Mouse (Mus musculus): ENCODE data around the gene Dnah6. TPM values are rescaled to one million over a fixed set of nuclear protein-coding genes. Genes with fewer than 3 reads are reported as not detected.

The Dnah6 gene
- polyA plus RNA-seq, 1 experiment from 2014 or later, result 0.01 TPM

GRCm38 (mm10) chr6:73020061-73020460 is 201.4 kb downstream of the Dnah6 start:
- Histone ChIP-seq H3K4me2 (no peak overlapping the region), H3K9ac (ENCODE audit: low read depth, low read length) (no peak overlapping the region), H3K27me3 (replicated peaks; ENCODE audit: control insufficient read depth, insufficient read depth, low read length) (no peaks in the 10 kb centered on the region), H3K27ac (ENCODE audit: low read depth, low read length) (no peak overlapping the region), H3K4me3 (ENCODE audit: low read depth, low read length) (no peak overlapping the region), H3K4me1 (replicated peaks; ENCODE audit: control insufficient read depth, insufficient read depth, low read length) (no peaks in the 10 kb centered on the region), H3K9me3 (ENCODE audit: control insufficient read depth, low read length) (no peaks in the 10 kb centered on the region), H3K36me3 (ENCODE audit: control insufficient read depth, insufficient read depth, low read length) (no peaks in the 10 kb centered on the region)
- 3% methylated on average over 3 of the region's 3 CpGs for WGBS
- ATAC-seq (replicated peaks; ENCODE audit: low FRiP score), result no peak
- DNase-seq (ENCODE audit: low spot score), result no peak

DNA sequence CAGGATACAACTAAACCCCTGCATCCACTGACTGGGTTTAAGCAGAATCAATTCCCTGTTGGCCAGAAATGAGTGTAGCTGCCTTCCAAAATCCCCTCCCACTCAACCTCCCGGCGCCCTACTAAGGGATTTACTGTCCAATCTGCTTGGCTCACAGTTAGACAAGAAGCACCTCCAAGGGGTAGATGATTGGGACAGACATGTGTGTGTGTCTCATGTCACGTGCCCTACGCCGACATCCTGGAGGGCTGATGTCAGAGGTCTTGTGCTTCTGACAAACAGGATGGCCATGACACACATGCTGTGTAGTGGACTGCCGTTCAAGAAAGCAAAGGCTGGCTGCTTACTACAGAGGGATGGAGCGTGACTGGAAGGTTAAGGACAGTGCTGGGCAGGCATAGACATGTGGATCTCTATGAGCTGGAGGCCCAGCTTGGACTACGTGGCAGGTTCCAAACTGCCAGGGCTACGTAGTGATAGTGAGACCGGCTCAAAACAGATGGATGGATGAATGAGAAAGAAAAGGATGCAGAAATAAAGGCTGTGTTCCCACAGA is 202.6 kb downstream of the Dnah6 start:
- WGBS, result 85% methylated on average over 10 of the region's 10 CpGs
- DNase-seq (ENCODE audit: low spot score), result no peak
- no peak overlapping the region for H3K9ac ChIP-seq (ENCODE audit: low read depth, low read length)

GRCm38 (mm10) chr6:73014317-73015160 is 206.9 kb downstream of the Dnah6 start:
- 59% methylated on average over 13 of the region's 13 CpGs for WGBS
- DNase-seq (ENCODE audit: low spot score) (no peak), ATAC-seq (replicated peaks; ENCODE audit: low FRiP score) (no peak)
- Histone ChIP-seq H3K27ac (ENCODE audit: low read depth, low read length) (no peak overlapping the region), H3K4me2 (no peak overlapping the region), H3K4me1 (replicated peaks; ENCODE audit: control insufficient read depth, insufficient read depth, low read length) (no peaks in the 10 kb centered on the region), H3K27me3 (replicated peaks; ENCODE audit: control insufficient read depth, insufficient read depth, low read length) (no peaks in the 10 kb centered on the region), H3K36me3 (ENCODE audit: control insufficient read depth, insufficient read depth, low read length) (no peaks in the 10 kb centered on the region), H3K9me3 (ENCODE audit: control insufficient read depth, low read length) (no peaks in the 10 kb centered on the region), H3K9ac (ENCODE audit: low read depth, low read length) (no peak overlapping the region), H3K4me3 (ENCODE audit: low read depth, low read length) (no peak overlapping the region)

More for the DNA sequence above, 202.6 kb downstream of the Dnah6 start:
- Histone ChIP-seq H3K4me3 (ENCODE audit: low read depth, low read length) (no peak overlapping the region), H3K4me2 (no peak overlapping the region), H3K4me1 (replicated peaks; ENCODE audit: control insufficient read depth, insufficient read depth, low read length) (no peaks in the 10 kb centered on the region), H3K27ac (ENCODE audit: low read depth, low read length) (no peak overlapping the region), H3K9me3 (ENCODE audit: control insufficient read depth, low read length) (no peaks in the 10 kb centered on the region), H3K27me3 (replicated peaks; ENCODE audit: control insufficient read depth, insufficient read depth, low read length) (no peaks in the 10 kb centered on the region), H3K36me3 (ENCODE audit: control insufficient read depth, insufficient read depth, low read length) (no peaks in the 10 kb centered on the region)
- ATAC-seq (replicated peaks; ENCODE audit: low FRiP score), result no peak

DNA sequence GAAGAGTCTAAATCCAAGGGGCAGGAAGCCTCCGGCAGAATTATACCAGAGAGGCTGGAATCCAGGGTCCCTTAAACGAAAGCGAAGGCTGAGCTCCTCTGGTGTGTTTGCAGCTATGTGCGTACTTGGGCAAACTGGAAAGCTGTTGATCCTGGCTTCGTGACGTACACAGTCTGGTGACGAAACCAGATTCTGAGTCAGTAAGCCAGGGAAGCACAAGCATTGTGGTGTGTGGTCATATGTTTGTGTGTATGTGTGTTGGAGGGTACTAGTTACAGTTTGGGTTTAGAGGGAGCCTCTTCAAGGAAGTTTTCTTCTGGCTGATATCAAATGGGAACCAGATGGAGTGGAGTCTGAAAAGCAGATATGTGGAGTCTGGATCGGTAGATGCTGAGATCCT is 208.5 kb downstream of the Dnah6 start:
- no peaks in the 10 kb centered on the region for H3K4me1 ChIP-seq (replicated peaks; ENCODE audit: control insufficient read depth, insufficient read depth, low read length)
- H3K4me2 ChIP-seq, result no peak overlapping the region
- H3K9ac ChIP-seq (ENCODE audit: low read depth, low read length), result no peak overlapping the region
- no peaks in the 10 kb centered on the region for H3K27me3 ChIP-seq (replicated peaks; ENCODE audit: control insufficient read depth, insufficient read depth, low read length)
- H3K27ac ChIP-seq (ENCODE audit: low read depth, low read length), result no peak overlapping the region
- no peak for ATAC-seq (replicated peaks; ENCODE audit: low FRiP score)
- no peak for DNase-seq (ENCODE audit: low spot score)
- no peak overlapping the region for H3K4me3 ChIP-seq (ENCODE audit: low read depth, low read length)
- 83% methylated on average over 8 of the region's 8 CpGs for WGBS
- no peaks in the 10 kb centered on the region for H3K36me3 ChIP-seq (ENCODE audit: control insufficient read depth, insufficient read depth, low read length)
- H3K9me3 ChIP-seq (ENCODE audit: control insufficient read depth, low read length), result no peaks in the 10 kb centered on the region

DNA sequence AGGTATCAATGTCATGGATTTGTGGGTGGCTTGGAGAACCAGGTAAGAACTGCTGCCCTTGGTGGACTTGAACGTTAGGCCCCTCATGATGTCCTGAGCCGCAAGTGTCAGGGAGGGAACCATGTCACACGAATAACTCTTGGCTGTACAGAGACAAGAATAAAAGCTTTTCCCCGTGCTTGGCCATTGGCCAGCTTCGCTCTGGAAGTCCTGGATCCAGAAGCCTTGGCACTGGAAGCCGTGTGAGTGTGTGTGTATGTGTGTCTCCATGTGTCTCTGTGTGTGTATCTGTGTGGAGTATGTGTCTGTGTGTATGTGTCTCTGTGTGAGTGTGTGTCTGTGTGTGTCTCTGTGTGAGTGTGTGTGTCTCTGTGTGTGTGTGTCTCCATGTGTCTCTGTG is 209.6 kb downstream of the Dnah6 start:
- H3K27ac ChIP-seq (ENCODE audit: low read depth, low read length), result no peak overlapping the region
- ATAC-seq (replicated peaks; ENCODE audit: low FRiP score) (no peak), DNase-seq (ENCODE audit: low spot score) (no peak)
- no peak overlapping the region for H3K9ac ChIP-seq (ENCODE audit: low read depth, low read length)
- H3K4me1 ChIP-seq (replicated peaks; ENCODE audit: control insufficient read depth, insufficient read depth, low read length), result no peaks in the 10 kb centered on the region
- H3K9me3 ChIP-seq (ENCODE audit: control insufficient read depth, low read length), result no peaks in the 10 kb centered on the region
- no peak overlapping the region for H3K4me2 ChIP-seq
- no peaks in the 10 kb centered on the region for H3K27me3 ChIP-seq (replicated peaks; ENCODE audit: control insufficient read depth, insufficient read depth, low read length)
- H3K36me3 ChIP-seq (ENCODE audit: control insufficient read depth, insufficient read depth, low read length), result no peaks in the 10 kb centered on the region
- 90% methylated on average over 6 of the region's 6 CpGs for WGBS
- H3K4me3 ChIP-seq (ENCODE audit: low read depth, low read length), result no peak overlapping the region

DNA sequence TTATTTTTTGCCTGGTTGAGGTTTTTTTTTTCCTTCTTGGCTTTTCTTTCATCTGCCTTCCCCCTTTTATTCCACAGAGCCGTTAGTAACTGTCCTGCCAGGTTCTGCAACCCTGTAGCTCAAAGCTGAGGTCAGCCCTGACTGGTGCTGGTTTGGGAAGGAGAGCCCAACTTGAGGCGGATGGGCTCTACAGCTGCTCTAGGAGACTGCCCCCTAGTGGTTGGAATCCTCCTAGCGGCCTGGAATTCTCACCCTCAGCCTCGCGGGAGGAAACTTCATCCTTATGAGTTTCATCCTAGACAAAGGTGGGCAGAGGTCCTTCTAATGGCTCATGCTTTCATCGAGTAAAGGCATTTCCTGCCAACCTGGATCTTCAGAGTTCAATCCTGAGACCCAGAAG is 211.4 kb downstream of the Dnah6 start:
- no peaks in the 10 kb centered on the region for H3K9me3 ChIP-seq (ENCODE audit: control insufficient read depth, low read length)
- no peaks in the 10 kb centered on the region for H3K4me1 ChIP-seq (replicated peaks; ENCODE audit: control insufficient read depth, insufficient read depth, low read length)
- 28% methylated on average over 6 of the region's 6 CpGs for WGBS
- H3K9ac ChIP-seq (ENCODE audit: low read depth, low read length), result no peak overlapping the region
- DNase-seq (ENCODE audit: low spot score) (peak; percentile 46), ATAC-seq (replicated peaks; ENCODE audit: low FRiP score) (no peak)
- H3K4me3 ChIP-seq (ENCODE audit: low read depth, low read length), result no peak overlapping the region
- H3K27me3 ChIP-seq (replicated peaks; ENCODE audit: control insufficient read depth, insufficient read depth, low read length), result no peaks in the 10 kb centered on the region
- H3K4me2 ChIP-seq, result no peak overlapping the region
- no peaks in the 10 kb centered on the region for H3K36me3 ChIP-seq (ENCODE audit: control insufficient read depth, insufficient read depth, low read length)
- H3K27ac ChIP-seq (ENCODE audit: low read depth, low read length), result no peak overlapping the region

- H3K4me1 ChIP-seq (replicated peaks; ENCODE audit: control insufficient read depth, insufficient read depth, low read length), result no peaks in the 10 kb centered on the region
- H3K4me3 ChIP-seq (ENCODE audit: low read depth, low read length), result no peak overlapping the region
- ATAC-seq (replicated peaks; ENCODE audit: low FRiP score) (no peak), DNase-seq (ENCODE audit: low spot score) (no peak)
- WGBS, result 70% methylated on average over 5 of the region's 5 CpGs
- no peak overlapping the region for H3K4me2 ChIP-seq
- H3K27ac ChIP-seq (ENCODE audit: low read depth, low read length), result no peak overlapping the region
- no peaks in the 10 kb centered on the region for H3K27me3 ChIP-seq (replicated peaks; ENCODE audit: control insufficient read depth, insufficient read depth, low read length)
- H3K36me3 ChIP-seq (ENCODE audit: control insufficient read depth, insufficient read depth, low read length), result no peaks in the 10 kb centered on the region
- no peak overlapping the region for H3K9ac ChIP-seq (ENCODE audit: low read depth, low read length)
- no peaks in the 10 kb centered on the region for H3K9me3 ChIP-seq (ENCODE audit: control insufficient read depth, low read length)
Measured at GRCm38 (mm10) chr6:73003601-73004000, 217.8 kb downstream of the Dnah6 start.

DNA sequence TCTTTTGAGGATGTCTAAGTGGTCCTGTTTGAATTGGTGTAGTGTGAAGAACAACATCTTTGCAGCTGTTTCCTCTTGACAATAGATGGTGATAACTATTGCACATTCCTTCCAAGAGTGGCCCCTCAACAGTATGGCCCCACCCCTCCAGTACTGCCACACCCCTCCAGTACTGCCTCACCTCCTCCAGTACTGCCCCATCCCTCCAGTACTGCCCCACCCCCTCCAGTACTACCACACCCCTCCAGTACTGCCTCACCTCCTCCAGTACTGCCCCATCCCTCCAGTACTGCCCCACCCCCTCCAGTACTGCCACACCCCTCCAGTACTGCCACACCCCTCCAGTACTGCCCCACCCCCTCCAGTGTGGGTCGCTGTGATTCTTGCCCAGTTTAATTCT is 219.1 kb downstream of the Dnah6 start:
- no peaks in the 10 kb centered on the region for H3K36me3 ChIP-seq (ENCODE audit: control insufficient read depth, insufficient read depth, low read length)
- 55% methylated on average over 1 of the region's 1 CpGs for WGBS
- no peak overlapping the region for H3K4me2 ChIP-seq
- H3K9ac ChIP-seq (ENCODE audit: low read depth, low read length), result no peak overlapping the region
- no peak; the same call in 1 of the 2 replicates for ATAC-seq (replicated peaks; ENCODE audit: low FRiP score)
- no peaks in the 10 kb centered on the region for H3K9me3 ChIP-seq (ENCODE audit: control insufficient read depth, low read length)
- H3K4me3 ChIP-seq (ENCODE audit: low read depth, low read length), result no peak overlapping the region
- no peak overlapping the region for H3K27ac ChIP-seq (ENCODE audit: low read depth, low read length)
- no peaks in the 10 kb centered on the region for H3K27me3 ChIP-seq (replicated peaks; ENCODE audit: control insufficient read depth, insufficient read depth, low read length)
- DNase-seq (ENCODE audit: low spot score), result no peak
- H3K4me1 ChIP-seq (replicated peaks; ENCODE audit: control insufficient read depth, insufficient read depth, low read length), result no peaks in the 10 kb centered on the region

DNA sequence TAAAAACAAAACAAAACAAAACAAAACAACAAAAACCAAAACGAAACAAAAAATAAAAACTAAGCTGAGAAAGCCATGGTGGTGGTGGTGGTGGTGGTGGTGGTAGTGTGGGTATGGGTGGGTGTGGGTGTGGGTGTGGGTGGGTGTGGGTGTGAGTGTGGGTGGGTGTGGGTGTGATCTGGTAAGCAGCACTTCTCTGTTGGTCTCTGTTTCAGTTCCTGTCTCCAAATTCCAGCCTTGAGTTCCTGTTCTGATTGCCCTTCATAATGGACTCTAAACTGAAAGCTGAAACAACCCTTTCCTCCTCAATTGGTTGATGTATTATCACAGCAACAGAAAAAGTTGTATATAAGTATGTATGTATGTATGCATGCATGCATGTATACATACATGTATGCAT is 222.6 kb downstream of the Dnah6 start:
- WGBS, result 79% methylated on average over 1 of the region's 1 CpGs
- Histone ChIP-seq H3K4me1 (replicated peaks; ENCODE audit: control insufficient read depth, insufficient read depth, low read length) (no peaks in the 10 kb centered on the region; the same call in 1 of the 2 replicates), H3K9ac (ENCODE audit: low read depth, low read length) (no peak overlapping the region), H3K36me3 (ENCODE audit: control insufficient read depth, insufficient read depth, low read length) (no peaks in the 10 kb centered on the region), H3K4me3 (ENCODE audit: low read depth, low read length) (no peak overlapping the region), H3K9me3 (ENCODE audit: control insufficient read depth, low read length) (no peaks in the 10 kb centered on the region), H3K27me3 (replicated peaks; ENCODE audit: control insufficient read depth, insufficient read depth, low read length) (no peaks in the 10 kb centered on the region), H3K27ac (ENCODE audit: low read depth, low read length) (no peak overlapping the region), H3K4me2 (no peak overlapping the region)
- no peak for DNase-seq (ENCODE audit: low spot score)
- ATAC-seq (replicated peaks; ENCODE audit: low FRiP score), result no peak
